Mouse (Mus musculus) adrenal gland, adult 18-20 months (tissue): Measurements from ENCODE around the gene Gramd2. TPM values are rescaled to one million over a fixed set of nuclear protein-coding genes. Genes with fewer than 3 reads are reported as not detected.
"Not testable (repeated sequence)": the region's sequence is repeated elsewhere in the genome, so short reads cannot be mapped to it uniquely, and the experiment has no call there.

Experiments
- DNase-seq, 2 experiments: peaks; one replicate each; pipeline ENCODE4 v3.0.0; 2021 to 2022; ENCODE audit warnings: low spot score in 2 of 2
- total RNA-seq, 2 experiments: library from RNA; stranded (reverse); gene quantifications; 1 replicate in 1 of 2; 2 replicates in 1 of 2; pipeline ENCODE4 v1.2.3; 2021

Gramd2 gene
- total RNA-seq, 2 experiments from 2014 or later: 0.13 to 0.64 TPM

- not testable (repeated sequence) for DNase-seq
Observed at GRCm38 (mm10) chr9:59766966-59767461, 87.1 kb downstream of the Gramd2 start.

Other genes with a start within 250 kb of the Gramd2 start
- gene Arih1, start 193.5 kb upstream of the Gramd2 start, total RNA-seq: 100 to 1,000 TPM; 113 to 143 TPM
- gene Hexa, start 140.6 kb upstream of the Gramd2 start, total RNA-seq: 100 to 1,000 TPM; 110 to 154 TPM
- 1 to 10 TPM; 2.9 to 3.1 TPM for gene Tmem202, start 140.3 kb upstream of the Gramd2 start, total RNA-seq
- gene Celf6, start 102.2 kb upstream of the Gramd2 start, total RNA-seq: 1 to 10 TPM; 5.0 to 5.7 TPM
- 10 to 100 TPM; 27.7 to 35.8 TPM for gene Parp6, start 62.9 kb upstream of the Gramd2 start, total RNA-seq
- gene Pkm, start 23.8 kb upstream of the Gramd2 start, total RNA-seq: 1,000 to 10,000 TPM in 1 of 2 experiments, 100 to 1,000 TPM in 1; 853 to 1,405 TPM
- gene Senp8, start 70.6 kb downstream of the Gramd2 start, total RNA-seq: 10 to 100 TPM in 1 of 2 experiments, 1 to 10 TPM in 1; 9.2 to 11.7 TPM
- gene Myo9a, start 70.8 kb downstream of the Gramd2 start, total RNA-seq: 10 to 100 TPM; 10.2 to 12.1 TPM